Mouse (Mus musculus): ENCODE measurements around the gene Atf7ip2. TPM values are rescaled to one million over a fixed set of nuclear protein-coding genes. Genes with fewer than 3 reads are reported as not detected.
"Not testable (repeated sequence)": the region's sequence is repeated elsewhere in the genome, so short reads cannot be mapped to it uniquely, and the experiment has no call there.

Gene Atf7ip2
- total RNA-seq (2021): under 1 TPM in 1 of 2 experiments, not detected in 1; 0.30 TPM

- peak; percentile 62 to 92 for DNase-seq (ENCODE audit: extremely low spot score in 1 of 2, low spot score in 2 of 2)
- intact Hi-C loops (cut with DNase I): no loop called here
Measured at GRCm38 (mm10) chr16:10192679-10193506, at the start of gene Atf7ip2. Gene Atf7ip2 (plus strand): TSS chr16:10192712.

- DNase-seq (ENCODE audit: extremely low spot score in 1 of 2, low spot score in 2 of 2): no peak
- intact Hi-C loops (cut with DNase I): no loop called here
Measured at GRCm38 (mm10) chr16:10143166-10143565, 49.3 kb upstream of the Atf7ip2 start.

- no peak for DNase-seq (ENCODE audit: extremely low spot score in 1 of 2, low spot score in 2 of 2)
- intact Hi-C loops (cut with DNase I): no loop called here
Measured at GRCm38 (mm10) chr16:10147401-10147800, 45.1 kb upstream of the Atf7ip2 start.

- intact Hi-C loops (cut with DNase I): no loop called here
- DNase-seq (ENCODE audit: extremely low spot score in 1 of 2, low spot score in 2 of 2): no peak
Measured at GRCm38 (mm10) chr16:10169123-10169905, 23.2 kb upstream of the Atf7ip2 start.

GRCm38 (mm10) chr16:10170005-10170404 is 22.5 kb upstream of the Atf7ip2 start, which contains the start of gene Rpl39l:
Gene Rpl39l (plus strand): TSS chr16:10170226.
- intact Hi-C loops (cut with DNase I): no loop called here
- no peak for DNase-seq (ENCODE audit: extremely low spot score in 1 of 2, low spot score in 2 of 2)

- no peak for DNase-seq (ENCODE audit: extremely low spot score in 1 of 2, low spot score in 2 of 2)
- intact Hi-C loops (cut with DNase I): no loop called here
Measured at GRCm38 (mm10) chr16:10171276-10171675, 21.2 kb upstream of the Atf7ip2 start.

GRCm38 (mm10) chr16:10172179-10172820 is 20.2 kb upstream of the Atf7ip2 start:
- intact Hi-C loops (cut with DNase I): no loop called here
- DNase-seq (ENCODE audit: extremely low spot score in 1 of 2, low spot score in 2 of 2): no peak

- DNase-seq (ENCODE audit: extremely low spot score in 1 of 2, low spot score in 2 of 2); intact Hi-C loops (cut with DNase I): not testable (repeated sequence)
Measured at GRCm38 (mm10) chr16:10187461-10187860, 5.1 kb upstream of the Atf7ip2 start.

- intact Hi-C loops (cut with DNase I): no loop called here
- DNase-seq (ENCODE audit: extremely low spot score in 1 of 2, low spot score in 2 of 2): no peak
Measured at GRCm38 (mm10) chr16:10208777-10209176, 16.3 kb downstream of the Atf7ip2 start.

- intact Hi-C loops (cut with DNase I); DNase-seq (ENCODE audit: extremely low spot score in 1 of 2, low spot score in 2 of 2): not testable (repeated sequence)
Measured at GRCm38 (mm10) chr16:10216366-10216765, 23.9 kb downstream of the Atf7ip2 start.

GRCm38 (mm10) chr16:10217020-10217419 is 24.5 kb downstream of the Atf7ip2 start:
- intact Hi-C loops (cut with DNase I); DNase-seq (ENCODE audit: extremely low spot score in 1 of 2, low spot score in 2 of 2): not testable (repeated sequence)

GRCm38 (mm10) chr16:10227361-10227760 is 34.8 kb downstream of the Atf7ip2 start:
- DNase-seq (ENCODE audit: extremely low spot score in 1 of 2, low spot score in 2 of 2): no peak
- intact Hi-C loops (cut with DNase I): no loop called here

GRCm38 (mm10) chr16:10236601-10237000 is 44.1 kb downstream of the Atf7ip2 start:
- no peak for DNase-seq (ENCODE audit: extremely low spot score in 1 of 2, low spot score in 2 of 2)
- intact Hi-C loops (cut with DNase I): no loop called here

GRCm38 (mm10) chr16:10253993-10254392 is 61.5 kb downstream of the Atf7ip2 start:
- intact Hi-C loops (cut with DNase I): no loop called here
- DNase-seq (ENCODE audit: extremely low spot score in 1 of 2, low spot score in 2 of 2): no peak

GRCm38 (mm10) chr16:10272256-10272655 is 79.7 kb downstream of the Atf7ip2 start:
- intact Hi-C loops (cut with DNase I): loop anchor here (5.0 kb wide), 1 partner anchor 250 kb away; no protein-coding TSS in a partner anchor

GRCm38 (mm10) chr16:10274465-10274864 is 82.0 kb downstream of the Atf7ip2 start:
- intact Hi-C loops (cut with DNase I): loop anchor here (5.0 kb wide), 1 partner anchor 248 kb away; no protein-coding TSS in a partner anchor
- no peak for DNase-seq (ENCODE audit: extremely low spot score in 1 of 2, low spot score in 2 of 2)

More at GRCm38 (mm10) chr16:10272256-10272655, 79.7 kb downstream of the Atf7ip2 start:
- DNase-seq (ENCODE audit: extremely low spot score in 1 of 2, low spot score in 2 of 2): peak; percentile 43 to 69

GRCm38 (mm10) chr16:10276778-10277177 is 84.3 kb downstream of the Atf7ip2 start:
- intact Hi-C loops (cut with DNase I); DNase-seq (ENCODE audit: extremely low spot score in 1 of 2, low spot score in 2 of 2): not testable (repeated sequence)

GRCm38 (mm10) chr16:10280286-10280951 is 87.9 kb downstream of the Atf7ip2 start:
- intact Hi-C loops (cut with DNase I): loop anchor here (5.0 kb wide), 1 partner anchor 117 kb away; the partner anchor contains the start of gene Tekt5

More at GRCm38 (mm10) chr16:10280286-10280951, 87.9 kb downstream of the Atf7ip2 start:
- peak; percentile 65 to 84 for DNase-seq (ENCODE audit: extremely low spot score in 1 of 2, low spot score in 2 of 2)
